Mouse (Mus musculus): Measurements from ENCODE around the gene Scg3. TPM values are rescaled to one million over a fixed set of nuclear protein-coding genes. Genes with fewer than 3 reads are reported as not detected.

Scg3 gene
- polyA plus RNA-seq, 1 experiment from 2014 or later, result 5.1 TPM

- WGBS, result 46% methylated on average over 1 of the region's 1 CpGs
Measured at GRCm38 (mm10) chr9:75632902-75633301, 51.0 kb downstream of the Scg3 start.

GRCm38 (mm10) chr9:75632111-75632510, 51.7 kb downstream of the Scg3 start:
- no peaks in the 10 kb centered on the region for H3K36me3 ChIP-seq (ENCODE audit: control insufficient read depth, insufficient read depth, low read length)
- no peaks in the 10 kb centered on the region for H3K4me1 ChIP-seq (replicated peaks; ENCODE audit: control insufficient read depth, insufficient read depth)
- no peaks in the 10 kb centered on the region for H3K9me3 ChIP-seq (ENCODE audit: control insufficient read depth, low read length)
- H3K27ac ChIP-seq (replicated peaks), result no peak overlapping the region
- H3K27me3 ChIP-seq (ENCODE audit: control insufficient read depth, insufficient read depth, low read length), result no peaks in the 10 kb centered on the region
- 28% methylated on average over 10 of the region's 10 CpGs for WGBS
- TF ChIP-seq CTCF (IDR thresholded peaks at IDR 0.05; ENCODE audit: low read depth) (no peak), EP300 (optimal IDR thresholded peaks at IDR 0.05) (no peak)
- DNase-seq (ENCODE audit: low spot score), result no peak
- no peak overlapping the region for H3K4me2 ChIP-seq (replicated peaks; ENCODE audit: low read depth)
- no peak for ATAC-seq (ENCODE audit: low FRiP score, low TSS enrichment)
- H3K4me3 ChIP-seq (ENCODE audit: low read depth, low read length), result no peak overlapping the region
- no peak overlapping the region for H3K9ac ChIP-seq (ENCODE audit: low read length)

More at GRCm38 (mm10) chr9:75632902-75633301, 51.0 kb downstream of the Scg3 start:
- no peaks in the 10 kb centered on the region for H3K4me1 ChIP-seq (replicated peaks; ENCODE audit: control insufficient read depth, insufficient read depth)
- TF ChIP-seq CTCF (IDR thresholded peaks at IDR 0.05; ENCODE audit: low read depth) (peak; percentile 73), EP300 (optimal IDR thresholded peaks at IDR 0.05) (no peak)
- H3K9ac ChIP-seq (ENCODE audit: low read length), result no peak overlapping the region
- ATAC-seq (ENCODE audit: low FRiP score, low TSS enrichment) (no peak), DNase-seq (ENCODE audit: low spot score) (peak; percentile 38)
- no peaks in the 10 kb centered on the region for H3K9me3 ChIP-seq (ENCODE audit: control insufficient read depth, low read length)
- no peaks in the 10 kb centered on the region for H3K36me3 ChIP-seq (ENCODE audit: control insufficient read depth, insufficient read depth, low read length)
- H3K4me2 ChIP-seq (replicated peaks; ENCODE audit: low read depth), result no peak overlapping the region
- H3K27me3 ChIP-seq (ENCODE audit: control insufficient read depth, insufficient read depth, low read length), result no peaks in the 10 kb centered on the region
- no peak overlapping the region for H3K27ac ChIP-seq (replicated peaks)
- no peak overlapping the region for H3K4me3 ChIP-seq (ENCODE audit: low read depth, low read length)

GRCm38 (mm10) chr9:75630823-75631454, 52.9 kb downstream of the Scg3 start:
- 57% methylated on average over 8 of the region's 8 CpGs for whole genome bisulfite sequencing
- DNase-seq (ENCODE audit: low spot score), result no peak
- H3K4me2 ChIP-seq (replicated peaks; ENCODE audit: low read depth), result no peak overlapping the region
- H3K27me3 ChIP-seq (ENCODE audit: control insufficient read depth, insufficient read depth, low read length), result no peaks in the 10 kb centered on the region
- H3K9ac ChIP-seq (ENCODE audit: low read length), result no peak overlapping the region
- H3K27ac ChIP-seq (replicated peaks), result peak overlapping the region; percentile 65
- ATAC-seq (ENCODE audit: low FRiP score, low TSS enrichment), result no peak
- no peak overlapping the region for H3K4me3 ChIP-seq (ENCODE audit: low read depth, low read length)
- no peaks in the 10 kb centered on the region for H3K9me3 ChIP-seq (ENCODE audit: control insufficient read depth, low read length)
- no peaks in the 10 kb centered on the region for H3K36me3 ChIP-seq (ENCODE audit: control insufficient read depth, insufficient read depth, low read length)
- H3K4me1 ChIP-seq (replicated peaks; ENCODE audit: control insufficient read depth, insufficient read depth), result no peaks in the 10 kb centered on the region
- TF ChIP-seq CTCF (IDR thresholded peaks at IDR 0.05; ENCODE audit: low read depth), result no peak
- TF ChIP-seq EP300 (optimal IDR thresholded peaks at IDR 0.05), result no peak

DNA sequence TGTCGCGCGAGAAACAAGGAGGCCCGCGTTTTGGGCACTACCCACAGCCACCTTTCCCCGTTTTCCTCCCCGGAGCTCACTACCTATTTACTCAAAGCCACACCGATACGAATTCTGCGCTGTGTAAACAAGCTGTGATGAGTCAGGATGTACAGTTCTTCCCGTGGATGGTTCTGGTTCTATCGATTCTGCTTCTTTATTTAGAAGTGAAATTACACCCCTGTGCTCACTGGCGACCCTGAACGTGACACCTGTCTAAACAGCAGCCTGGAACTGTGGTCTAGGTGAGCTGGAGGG, 57.6 kb downstream of the Scg3 start:
- Histone ChIP-seq H3K9ac (ENCODE audit: low read length) (peak overlapping the region; percentile 92), H3K36me3 (ENCODE audit: control insufficient read depth, insufficient read depth, low read length) (no peaks in the 10 kb centered on the region), H3K4me2 (replicated peaks; ENCODE audit: low read depth) (peak overlapping the region; percentile 86), H3K27ac (replicated peaks) (peak overlapping the region; percentile 86), H3K9me3 (ENCODE audit: control insufficient read depth, low read length) (no peaks in the 10 kb centered on the region), H3K4me1 (replicated peaks; ENCODE audit: control insufficient read depth, insufficient read depth) (no peaks in the 10 kb centered on the region), H3K4me3 (ENCODE audit: low read depth, low read length) (peak overlapping the region; percentile 76), H3K27me3 (ENCODE audit: control insufficient read depth, insufficient read depth, low read length) (no peaks in the 10 kb centered on the region)
- no peak for TF ChIP-seq EP300 (optimal IDR thresholded peaks at IDR 0.05)
- TF ChIP-seq CTCF (IDR thresholded peaks at IDR 0.05; ENCODE audit: low read depth), result no peak
- WGBS, result 1% methylated on average over 14 of the region's 14 CpGs
- DNase-seq (ENCODE audit: low spot score) (no peak), ATAC-seq (ENCODE audit: low FRiP score, low TSS enrichment) (no peak)

DNA sequence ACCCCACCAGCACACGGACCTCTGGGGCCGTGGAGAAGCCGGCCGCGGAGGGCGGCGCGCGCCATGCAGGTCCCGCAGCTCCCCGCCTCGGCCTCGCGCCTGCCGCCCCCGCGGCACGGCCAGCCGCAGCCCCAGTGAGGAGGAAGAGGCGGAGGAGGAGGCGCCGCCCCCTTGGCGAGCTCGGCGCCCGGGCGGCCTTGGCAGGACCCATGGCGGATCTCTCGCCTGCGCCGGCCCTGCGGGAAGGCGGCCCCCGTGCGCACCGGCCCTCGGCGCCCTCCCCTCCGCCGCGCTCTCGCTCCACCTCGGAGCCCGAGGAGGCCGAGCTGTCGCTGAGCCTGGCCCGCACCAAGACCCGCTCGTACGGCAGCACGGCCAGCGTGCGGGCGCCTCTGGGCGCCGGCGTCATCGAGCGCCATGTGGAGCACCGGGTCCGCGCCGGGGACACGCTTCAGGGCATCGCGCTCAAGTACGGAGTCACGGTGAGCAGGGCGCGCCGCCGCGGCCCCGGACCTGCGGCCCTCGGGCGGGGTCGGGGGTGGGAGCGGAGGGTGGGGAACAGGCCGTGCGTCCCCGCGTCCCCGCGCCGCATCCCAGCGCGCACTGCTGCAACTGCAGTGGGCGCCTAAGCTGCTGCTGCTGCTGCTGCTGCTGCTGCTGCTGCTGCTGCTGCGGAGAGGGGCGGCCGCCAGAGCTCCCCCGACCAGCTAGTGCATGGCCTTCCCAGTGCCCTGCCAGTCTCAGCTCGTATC, 58.1 kb downstream of the Scg3 start, which contains the start of gene Lysmd2:
Gene Lysmd2 (plus strand): TSS at position 186 of the 752 bp plus-strand sequence.
- Histone ChIP-seq H3K9me3 (ENCODE audit: control insufficient read depth, low read length) (no peaks in the 10 kb centered on the region), H3K36me3 (ENCODE audit: control insufficient read depth, insufficient read depth, low read length) (no peaks in the 10 kb centered on the region), H3K9ac (ENCODE audit: low read length) (peak within 1 kb of the TSS; percentile 92), H3K4me3 (ENCODE audit: low read depth, low read length) (peak within 1 kb of the TSS; percentile 76), H3K4me1 (replicated peaks; ENCODE audit: control insufficient read depth, insufficient read depth) (no peaks in the 10 kb centered on the region), H3K27me3 (ENCODE audit: control insufficient read depth, insufficient read depth, low read length) (no peaks in the 10 kb centered on the region), H3K4me2 (replicated peaks; ENCODE audit: low read depth) (peak within 1 kb of the TSS; percentile 86), H3K27ac (replicated peaks) (peak within 1 kb of the TSS; percentile 86)
- WGBS, result under 1% methylated on average over 44 of the region's 94 CpGs
- TF ChIP-seq EP300 (optimal IDR thresholded peaks at IDR 0.05), result no peak
- peak; percentile 7; the same call in 1 of the 2 replicates for TF ChIP-seq CTCF (IDR thresholded peaks at IDR 0.05; ENCODE audit: low read depth)
- DNase-seq (ENCODE audit: low spot score) (peak; percentile 73), ATAC-seq (ENCODE audit: low FRiP score, low TSS enrichment) (peak; percentile 85)

Data from stomach, postnatal 0 days (tissue).